Mouse (Mus musculus) megakaryocyte, embryonic 14.5 days (primary cell): ENCODE data around the gene Vwa8.

ENCODE experiments used
- FLI1 ChIP-seq: IDR thresholded peaks from 2 replicates; pipeline ENCODE4 v1.6.1; 2012; ENCODE audit warnings: low read length, inconsistent platforms, mixed read lengths
- GATA1 ChIP-seq: IDR thresholded peaks from 3 replicates; pipeline ENCODE4 v1.6.1; 2012; ENCODE audit warnings: mixed read lengths, low read length, inconsistent platforms, borderline replicate concordance

GRCm38 (mm10) chr14:79076560-79077300 is 227.9 kb downstream of the Vwa8 start:
- TF ChIP-seq FLI1 (no peak), GATA1 (no peak)
